Mouse (Mus musculus): Measurements from ENCODE around the gene Arid3b.

Gene Arid3b

GRCm38 (mm10) chr9:57775026-57775425 lies 61.6 kb downstream of the Arid3b start:
- DNase-seq (ENCODE audit: low read depth): no peak

DNA sequence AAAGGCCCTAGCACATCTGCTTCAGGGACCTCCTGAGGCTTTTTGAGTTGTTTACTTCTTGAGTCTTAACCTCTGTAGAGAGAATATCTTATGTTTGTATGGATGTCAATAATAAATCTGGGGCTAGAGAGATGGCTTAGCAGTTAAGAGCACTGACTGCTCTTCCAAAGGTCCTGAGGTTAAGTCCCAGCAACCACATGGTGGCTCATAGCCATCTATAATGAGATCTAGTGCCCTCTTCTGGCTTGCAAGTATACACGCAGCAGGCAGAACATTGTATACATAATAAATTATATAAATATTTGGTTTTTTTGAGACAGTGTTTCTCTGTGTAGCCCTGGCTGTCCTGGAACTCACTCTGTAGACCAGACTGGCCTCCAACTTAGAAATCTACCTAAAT lies 62.4 kb downstream of the Arid3b start:
- DNase-seq (ENCODE audit: low read depth): peak; percentile 38

GRCm38 (mm10) chr9:57773754-57774153 lies 62.8 kb downstream of the Arid3b start:
- DNase-seq (ENCODE audit: low read depth): no peak

- DNase-seq (ENCODE audit: low read depth): no peak
These were observed 65.8 kb downstream of the Arid3b start for GRCm38 (mm10) chr9:57770836-57771235.

- no peak for DNase-seq (ENCODE audit: low read depth)
These were observed 66.4 kb downstream of the Arid3b start for GRCm38 (mm10) chr9:57770214-57770613.

GRCm38 (mm10) chr9:57769539-57770069 lies 67.0 kb downstream of the Arid3b start:
- DNase-seq (ENCODE audit: low read depth): no peak

DNA sequence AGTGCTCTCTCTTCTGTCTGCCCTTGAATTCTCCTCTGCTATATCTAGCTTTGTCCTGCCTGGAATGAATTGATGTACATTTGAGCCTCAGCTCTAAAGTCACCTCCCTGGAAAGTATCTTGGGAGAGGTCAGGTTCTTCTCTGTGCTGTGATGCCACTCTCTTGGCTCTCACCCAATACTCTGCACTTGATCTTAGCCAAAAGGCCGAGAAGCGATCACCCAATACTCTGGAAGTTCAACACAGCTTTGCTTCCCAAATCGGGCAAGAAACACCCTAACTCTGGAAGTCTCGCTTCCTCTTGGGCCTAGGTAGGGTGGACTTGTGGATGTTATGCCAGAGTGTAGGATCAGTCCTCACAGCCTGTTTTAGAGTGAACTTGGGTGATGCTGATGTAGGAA lies 69.4 kb downstream of the Arid3b start:
- DNase-seq (ENCODE audit: low read depth): no peak

DNA sequence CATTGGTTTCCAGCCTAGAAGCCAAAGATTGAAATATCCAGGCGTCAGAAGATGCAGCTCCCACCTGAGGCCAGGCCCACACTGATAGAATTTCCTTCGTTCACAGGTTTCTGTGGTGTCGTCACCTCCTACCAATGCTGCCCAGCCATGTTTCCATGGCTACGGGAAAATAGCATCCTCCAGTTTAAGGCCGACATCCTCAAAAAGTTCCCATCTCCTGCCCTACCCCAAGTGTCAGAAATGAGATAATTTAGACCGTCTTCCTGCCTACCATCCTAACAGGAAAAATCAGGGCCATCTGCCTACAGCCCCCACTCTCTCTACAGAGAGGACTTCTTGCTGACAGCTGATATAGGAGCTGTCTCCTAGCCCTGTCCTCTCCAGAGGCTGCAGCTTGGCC lies 70.2 kb downstream of the Arid3b start:
- DNase-seq (ENCODE audit: low read depth): no peak

GRCm38 (mm10) chr9:57765364-57766351 lies 70.9 kb downstream of the Arid3b start, which contains the start of gene Clk3:
TSS of gene Clk3 (minus strand) at chr9:57765860.
- peak; percentile 75 for DNase-seq (ENCODE audit: low read depth)

DNA sequence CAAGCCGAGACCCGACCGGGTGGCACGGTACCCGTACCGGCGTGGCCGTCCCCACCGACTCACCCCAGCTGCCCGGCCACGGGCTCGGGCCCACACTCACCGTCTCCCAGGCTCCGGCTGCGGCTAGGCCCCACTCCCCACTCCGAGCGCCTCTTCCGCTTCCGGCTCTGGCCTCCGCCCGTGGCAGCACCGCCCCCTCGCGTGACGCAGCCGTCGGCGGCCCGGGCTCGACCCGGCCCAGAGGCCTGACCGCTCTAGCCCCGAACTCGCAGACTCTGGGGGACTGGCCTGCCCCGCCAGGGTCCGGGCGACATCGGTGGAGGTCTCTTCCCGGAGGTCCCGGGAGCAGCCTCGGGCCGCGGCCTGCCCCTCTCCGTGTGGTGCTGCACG lies 71.6 kb downstream of the Arid3b start:
- peak; percentile 93 for DNase-seq (ENCODE audit: low read depth)

DNA sequence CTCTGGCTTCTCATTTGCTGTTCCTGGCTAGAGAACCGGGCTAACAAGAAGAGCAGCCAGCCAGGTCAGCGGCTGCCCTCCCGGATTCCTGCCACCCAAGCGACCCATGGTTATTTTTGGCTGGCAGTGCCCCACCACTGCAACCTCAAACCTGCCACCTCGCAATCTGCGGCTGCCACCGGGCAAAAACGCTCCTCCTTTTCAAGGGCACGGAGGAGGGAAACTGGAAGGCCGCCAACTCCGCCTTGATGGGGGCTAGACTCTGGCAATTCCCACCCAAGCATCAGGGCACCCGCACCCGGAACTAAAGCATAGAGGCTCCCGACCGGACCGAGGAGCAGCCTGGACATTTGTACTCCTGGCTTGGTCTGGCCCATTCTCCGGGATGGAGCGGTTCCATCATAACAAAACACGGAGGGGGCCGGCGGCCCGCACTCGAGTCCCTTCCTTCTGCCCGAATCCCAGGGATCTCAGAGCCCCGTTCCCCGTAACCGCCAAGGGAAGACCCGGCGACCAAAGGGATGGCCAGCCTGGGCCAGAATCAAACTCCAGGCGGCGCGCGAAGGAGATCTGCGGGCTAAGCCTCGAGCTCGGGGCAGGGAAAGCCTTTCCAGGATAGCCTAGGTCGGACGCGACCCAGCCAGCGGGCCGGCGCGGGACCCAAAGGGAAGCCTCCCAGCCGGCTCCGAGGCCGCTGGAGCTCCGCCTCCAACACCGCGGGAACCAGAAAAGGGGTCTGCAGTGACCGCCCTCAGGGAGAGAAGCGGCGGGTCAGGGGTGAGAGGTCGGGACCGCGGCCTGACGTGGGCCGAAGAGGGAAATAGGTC lies 72.2 kb downstream of the Arid3b start:
- peak; percentile 72 for DNase-seq (ENCODE audit: low read depth)

- peak; percentile 70 for DNase-seq (ENCODE audit: low read depth)
These were observed 74.0 kb downstream of the Arid3b start for GRCm38 (mm10) chr9:57762563-57762991.

DNA sequence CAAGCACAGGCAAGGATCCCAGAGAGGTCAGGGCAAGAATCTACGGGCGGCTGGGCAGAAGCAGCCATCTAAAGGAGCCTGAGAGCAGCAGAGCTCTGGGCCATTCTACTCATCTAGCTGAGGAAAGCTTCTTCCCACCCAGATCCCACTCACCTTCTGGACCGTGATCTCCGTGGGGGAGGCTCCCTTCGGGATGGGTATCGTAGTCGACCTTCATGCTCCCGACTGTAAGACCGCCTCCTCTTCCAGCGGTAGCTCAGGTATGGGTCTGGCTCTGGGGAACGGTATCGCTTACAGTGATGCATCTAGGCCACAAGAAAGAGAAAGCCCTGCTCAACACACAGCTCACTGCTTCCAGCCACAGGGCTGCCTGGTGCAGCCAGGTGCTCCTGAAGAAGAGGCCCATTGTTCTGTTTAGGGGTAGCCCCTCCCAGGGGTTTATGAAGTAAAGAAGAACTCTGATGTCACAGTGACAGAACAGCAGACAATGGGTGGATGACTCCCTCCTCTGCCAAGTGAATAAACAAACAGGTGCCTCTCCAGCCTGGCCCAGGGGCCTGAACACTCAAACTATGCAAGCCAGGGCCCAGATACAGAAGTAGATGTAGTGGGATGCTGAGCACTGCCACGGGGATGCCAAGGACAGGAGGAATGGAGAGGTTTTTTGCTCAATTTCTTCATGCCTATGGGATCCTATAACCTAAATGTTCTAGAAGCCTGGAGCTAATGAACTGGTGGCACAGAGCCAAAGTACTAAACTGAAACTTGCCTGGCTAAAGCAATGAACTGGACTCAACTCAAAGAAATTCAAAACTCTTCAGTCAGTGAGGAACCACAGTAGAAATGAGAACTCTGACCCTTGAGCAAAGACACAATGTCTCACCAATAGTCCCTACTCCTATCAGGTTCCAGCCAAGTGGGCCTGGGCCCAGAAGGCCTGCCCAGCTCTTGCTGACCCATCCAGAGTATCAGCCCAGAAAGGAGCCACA lies 74.7 kb downstream of the Arid3b start:
- DNase-seq (ENCODE audit: low read depth): peak; percentile 67

GRCm38 (mm10) chr9:57760416-57761146 lies 76.0 kb downstream of the Arid3b start:
- DNase-seq (ENCODE audit: low read depth): no peak

- DNase-seq (ENCODE audit: low read depth): peak; percentile 71
These were observed 77.3 kb downstream of the Arid3b start for GRCm38 (mm10) chr9:57759289-57759688.

DNA sequence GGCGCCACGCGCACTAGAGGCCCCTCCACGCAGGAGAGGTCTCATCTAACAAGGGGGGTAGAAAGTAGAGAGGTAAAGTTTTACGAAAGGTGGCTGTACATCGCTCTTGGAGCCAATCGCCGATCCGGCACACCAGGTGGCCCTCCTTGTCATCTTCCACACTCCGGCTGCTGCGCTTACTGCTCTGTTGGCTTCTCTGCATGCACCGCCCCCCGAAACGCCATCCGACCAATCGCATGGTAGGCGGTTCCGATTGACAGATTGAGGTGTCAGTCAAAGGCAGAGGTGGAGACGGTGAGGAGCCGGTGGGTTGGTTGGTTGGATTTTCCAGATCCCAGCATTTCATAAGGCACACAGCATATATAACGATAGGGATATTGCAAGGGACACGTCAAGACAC lies 78.1 kb downstream of the Arid3b start:
- no peak for DNase-seq (ENCODE audit: low read depth)

DNA sequence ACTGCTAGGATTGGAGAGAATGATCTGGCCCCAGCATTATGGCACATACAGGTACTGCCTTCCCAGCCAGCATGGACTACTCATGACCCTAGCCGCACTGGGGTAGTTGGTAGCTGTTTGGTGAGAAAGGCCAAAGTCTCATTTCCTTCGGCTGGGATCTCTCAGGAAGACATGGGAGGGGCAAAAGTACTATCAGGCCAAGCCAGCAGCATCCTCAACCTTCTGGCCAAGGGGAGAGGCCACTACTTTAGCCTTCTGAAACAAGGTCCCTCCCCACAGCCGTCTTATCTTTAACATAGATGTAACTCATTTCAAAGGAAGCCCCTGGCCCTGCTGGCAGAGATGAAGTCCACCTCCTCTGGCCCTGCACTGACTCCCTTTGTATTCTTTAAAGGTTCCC lies 79.0 kb downstream of the Arid3b start:
- no peak for DNase-seq (ENCODE audit: low read depth)

- DNase-seq (ENCODE audit: low read depth): no peak
These were observed 85.7 kb downstream of the Arid3b start for GRCm38 (mm10) chr9:57750901-57751300.

DNA sequence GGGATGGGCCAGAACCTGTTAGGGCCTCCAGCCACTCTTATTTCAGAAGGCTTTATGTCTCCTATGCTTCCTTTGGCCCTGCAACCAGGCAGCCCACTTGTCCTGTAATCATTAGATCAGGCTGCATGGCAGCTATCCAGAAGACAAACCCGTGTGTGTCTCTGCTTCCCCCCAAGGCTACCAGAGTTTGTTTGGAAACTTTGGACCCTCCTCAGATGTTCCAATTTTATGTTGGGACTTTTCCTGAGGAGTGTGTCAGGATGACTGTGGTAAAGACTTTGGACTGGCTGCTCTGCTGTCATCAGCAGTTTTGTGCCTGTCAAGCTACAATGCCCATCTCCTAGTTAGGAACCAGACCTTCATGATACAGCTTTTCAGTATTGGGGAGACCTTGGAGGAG lies 87.8 kb downstream of the Arid3b start:
- no peak for DNase-seq (ENCODE audit: low read depth)

GRCm38 (mm10) chr9:57748137-57748536 lies 88.5 kb downstream of the Arid3b start:
- DNase-seq (ENCODE audit: low read depth): no peak

DNA sequence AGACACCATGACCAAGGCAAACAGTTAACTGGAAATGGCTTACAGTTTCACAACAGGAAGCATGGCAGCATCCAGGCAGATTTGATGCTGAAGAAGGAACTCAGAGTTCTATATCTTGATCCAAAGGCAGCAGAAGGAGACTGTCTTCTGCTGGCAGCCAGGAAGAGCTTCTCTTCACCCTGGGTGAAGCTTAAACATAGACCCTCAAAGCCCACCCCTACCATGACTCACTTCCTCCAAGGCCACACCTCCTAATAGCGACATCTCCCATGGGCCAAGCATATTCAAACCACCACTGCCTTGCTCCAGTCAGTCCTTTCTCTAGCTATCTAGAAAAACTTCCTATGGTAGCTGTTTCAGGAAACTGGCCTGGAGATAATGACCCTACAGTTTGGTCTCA lies 89.5 kb downstream of the Arid3b start:
- DNase-seq (ENCODE audit: low read depth): no peak
